30 mouse cellular contexts compared by ENCODE assay signal in the genomic region with DNA sequence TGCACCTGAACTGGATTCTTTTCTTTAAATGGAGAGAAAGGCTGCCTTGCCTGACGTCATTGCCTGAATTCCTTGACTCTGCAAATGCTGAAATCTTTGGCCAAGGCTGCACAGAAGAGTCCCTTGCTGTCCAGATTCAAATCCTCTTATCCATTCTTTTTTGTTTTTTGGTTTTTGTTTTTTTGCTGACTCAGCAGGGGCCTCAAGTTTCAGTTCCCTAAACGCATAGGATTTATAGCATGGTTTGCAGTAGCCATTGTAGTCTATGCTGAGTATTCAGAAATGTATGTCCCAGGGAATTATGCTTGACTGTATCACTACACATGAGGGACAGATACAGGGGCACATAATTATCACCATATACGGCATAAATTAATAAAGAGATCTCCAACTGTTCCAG. TPM values are rescaled to one million over a fixed set of nuclear protein-coding genes. Genes with fewer than 3 reads are reported as not detected.
A peak's percentile ranks its signal among the peaks of the same experiment; 100 is the strongest.
DNase-seq lines count a peak whose midpoint lies in the region; ATAC-seq and TF ChIP-seq lines count a peak whose summit lies in the region.
"Had no signal": no experiment of that assay in that cellular context is flagged by ENCODE, and none has a peak within 500 bp of the region (broad histone marks: within the 10 kb centered on the region; RNA-seq: fewer than 3 reads in every experiment).

No protein-coding gene starts in this region.

- H3K27me3 ChIP-seq in heart, embryonic 12.5 days (replicated peaks), result no peaks in the 10 kb centered on the region
- no peaks in the 10 kb centered on the region for H3K27me3 ChIP-seq in MEL (ENCODE audit: control insufficient read depth in 1 of 2, insufficient read depth in 2 of 2, low read length in 2 of 2)
- H3K27me3 ChIP-seq: embryonic facial prominence, embryonic 12.5 days had no signal

- no peak overlapping the region for H3K4me2 ChIP-seq in heart, embryonic 12.5 days
- H3K4me2 ChIP-seq: embryonic facial prominence, embryonic 12.5 days; midbrain, embryonic 11.5 days had no signal

- TF ChIP-seq RAD21 in MEL (IDR thresholded peaks at IDR 0.05; ENCODE audit: low read depth, low read length), result no peak

- no peak for ATAC-seq in heart, embryonic 12.5 days (ENCODE audit: insufficient number of reproducible peaks, low FRiP score)
- ATAC-seq: forebrain, postnatal 0 days; hindbrain, embryonic 16.5 days had no signal

- H3K4me3 ChIP-seq in heart, embryonic 12.5 days, result no peak overlapping the region
- H3K4me3 ChIP-seq in MEL (ENCODE audit: control insufficient read depth in 1 of 2, insufficient read depth in 1 of 2, low read depth in 2 of 2, low read length in 2 of 2), result peak overlapping the region in 1 of 2 experiments; percentile 85; a peak in 2 of 4 replicates
- H3K4me3 ChIP-seq in macrophage (ENCODE audit: inconsistent target), result peak overlapping the region; percentile 57
- H3K4me3 ChIP-seq: embryonic facial prominence, embryonic 12.5 days; hindbrain, embryonic 10.5 days; limb, embryonic 10.5 days had no signal

- no peak for TF ChIP-seq POLR2A in MEL (IDR thresholded peaks at IDR 0.05; ENCODE audit: control insufficient read depth in 1 of 2, insufficient read depth in 1 of 2, low read depth in 1 of 2, low read length in 2 of 2, poor library complexity in 1 of 2)

- H3K27ac ChIP-seq in heart, embryonic 12.5 days (ENCODE audit: poor library complexity, severe bottlenecking), result no peak overlapping the region
- no peak overlapping the region for H3K27ac ChIP-seq in MEL (ENCODE audit: control insufficient read depth, low read depth, low read length)
- H3K27ac ChIP-seq in macrophage, result peak overlapping the region; percentile 99
- H3K27ac ChIP-seq: embryonic facial prominence, embryonic 12.5 days; hindbrain, embryonic 10.5 days; kidney, postnatal 0 days; limb, embryonic 10.5 days had no signal

- no peaks in the 10 kb centered on the region for H3K4me1 ChIP-seq in heart, embryonic 12.5 days (replicated peaks)
- peaks cover 14 to 22% of the 10 kb centered on the region in 2 experiments for H3K4me1 ChIP-seq in MEL (ENCODE audit: control insufficient read depth in 1 of 2, insufficient read depth in 2 of 2, low read length in 2 of 2)
- H3K4me1 ChIP-seq: embryonic facial prominence, embryonic 12.5 days; hindbrain, embryonic 10.5 days had no signal

- no peak for TF ChIP-seq CTCF in MEL (IDR thresholded peaks at IDR 0.05 in 2 of 3, conservative IDR thresholded peaks at IDR 0.05 in 1 of 3; ENCODE audit: control insufficient read depth in 1 of 3, insufficient read depth in 1 of 3, low read depth in 2 of 3, low read length in 3 of 3, poor library complexity in 1 of 3, severe bottlenecking in 1 of 3)

- peaks cover 2% of the 10 kb centered on the region; the same call in 1 of the 2 replicates for H3K79me2 ChIP-seq in MEL (ENCODE audit: control insufficient read depth, insufficient read depth, low read length, poor library complexity)
- peaks cover 10% of the 10 kb centered on the region; the same call in 1 of the 2 replicates for H3K79me2 ChIP-seq in macrophage (ENCODE audit: inconsistent target)

- H3K9me3 ChIP-seq in heart, embryonic 12.5 days (replicated peaks), result no peaks in the 10 kb centered on the region
- no peaks in the 10 kb centered on the region for H3K9me3 ChIP-seq in MEL (replicated peaks; ENCODE audit: insufficient read depth, low read length)
- H3K9me3 ChIP-seq: embryonic facial prominence, embryonic 12.5 days; hindbrain, embryonic 10.5 days; limb, embryonic 10.5 days had no signal

- DNase-seq in heart, adult 18-20 months, result peak; percentile 21 to 47
- peak; percentile 51 for DNase-seq in 416B (ENCODE audit: low read depth)
- DNase-seq in MEL (ENCODE audit: low read depth, low spot score), result peak; percentile 56
- no peak for DNase-seq in adrenal gland, adult 2 months
- DNase-seq in gastrocnemius, postnatal 4 days (ENCODE audit: low spot score in 2 of 2), result no peak
- no peak for DNase-seq in adrenal gland, adult 8-10 months
- DNase-seq: adrenal gland, postnatal 36 days; B cell, adult 2 months; cerebellum, adult 11-12 months; cerebellum, postnatal 10 days; forebrain, postnatal 0 days; gastrocnemius, postnatal 25 days; kidney, adult 18-20 months; lung, adult 2 months; lung, postnatal 36 days; thymus, postnatal 25 days had no signal

- no peaks in the 10 kb centered on the region for H3K36me3 ChIP-seq in heart, embryonic 12.5 days
- peaks cover 0 to 34% of the 10 kb centered on the region in 2 experiments; a peak in 2 of 4 replicates for H3K36me3 ChIP-seq in MEL (ENCODE audit: control insufficient read depth in 1 of 2, insufficient read depth in 2 of 2, low read length in 2 of 2)
- no peaks in the 10 kb centered on the region for H3K36me3 ChIP-seq in macrophage (ENCODE audit: inconsistent target)
- H3K36me3 ChIP-seq: embryonic facial prominence, embryonic 12.5 days; hindbrain, embryonic 10.5 days; limb, embryonic 10.5 days had no signal

- no peak overlapping the region for H3K9ac ChIP-seq in heart, embryonic 12.5 days
- no peak overlapping the region for H3K9ac ChIP-seq in MEL (ENCODE audit: control insufficient read depth, low read depth, low read length, poor library complexity, severe bottlenecking)
- H3K9ac ChIP-seq: embryonic facial prominence, embryonic 12.5 days; forebrain, postnatal 0 days had no signal

- WGBS in heart, embryonic 12.5 days, result 71% methylated on average over 3 of the region's 3 CpGs
- 16% methylated on average over 3 of the region's 3 CpGs for WGBS in macrophage (ENCODE audit: missing documents)

- no peak; a peak in 1 of 4 replicates for TF ChIP-seq EP300 in MEL (IDR thresholded peaks at IDR 0.05; ENCODE audit: low read depth in 1 of 2, low read length in 2 of 2)

RNA-seq across cellular contexts. Expression of gene Pf4, which starts 0.9 kb away (rescaled TPM):
- 10 to 100 TPM; 27.1 to 44.1 TPM for total RNA-seq in heart, adult 18-20 months (2021)
- 75.1 and 90.7 TPM in 2 replicates for polyA plus RNA-seq in heart, embryonic 12.5 days (2016; fragmentation: Nextera tagmentation; extraction: Ambion mirVana)
- 253 and 283 TPM in 2 replicates for total RNA-seq in MEL (2012; rRNA removed)
- 100 to 1,000 TPM in 1 of 2 experiments, not detected in 1; 393 TPM for polyA plus RNA-seq in MEL (2012; ENCODE audit: insufficient read depth in 1 of 2, insufficient read length in 2 of 2, low read depth in 1 of 2, low replicate concordance in 2 of 2, missing spikeins in 1 of 2)
- total RNA-seq in macrophage (2018; cell fraction: chromatin; rRNA removed), result 100 to 1,000 TPM in 1 of 26 experiments, 10 to 100 TPM in 17, 1 to 10 TPM in 8; 3.5 to 105 (median 15.3) TPM
- total RNA-seq in macrophage (2018; cell fraction: cytosol; rRNA removed), result 100 to 1,000 TPM; 229 to 877 (median 467) TPM
- 1,000 to 10,000 TPM in 1 of 26 experiments, 100 to 1,000 TPM in 13, 10 to 100 TPM in 12; 51.2 to 1,104 (median 112) TPM for total RNA-seq in macrophage (2018; cell fraction: nucleus; rRNA removed)
- polyA plus RNA-seq in macrophage (2018), result 376 to 3,137 TPM (median 826 TPM) in 3 replicates
- total RNA-seq in adrenal gland, adult 2 months (2021), result 10 to 100 TPM in 1 of 2 experiments, 1 to 10 TPM in 1; 9.5 to 17.8 TPM
- polyA plus RNA-seq in adrenal gland, adult 2 months (2012; rRNA removed), result 9.5 and 17.9 TPM in 2 replicates
- 10 to 100 TPM; 77.8 to 84.1 TPM for total RNA-seq in gastrocnemius, postnatal 4 days (2021)
- total RNA-seq in adrenal gland, adult 8-10 months (2022), result 10 to 100 TPM in 2 of 4 experiments, 1 to 10 TPM in 2; 7.5 to 15.6 (median 11.1) TPM

RNA-seq across cellular contexts. Expression of gene Ppbp, which starts 3.1 kb away (rescaled TPM):
- total RNA-seq in heart, adult 18-20 months (2021), result 10 to 100 TPM; 10.7 to 12.5 TPM
- 13.4 and 20.7 TPM in 2 replicates for polyA plus RNA-seq in heart, embryonic 12.5 days (2016; fragmentation: Nextera tagmentation; extraction: Ambion mirVana)
- total RNA-seq in MEL (2012; rRNA removed), result 0.12 TPM in 1 of 2 replicates, not detected in the other
- polyA plus RNA-seq in MEL (2012; ENCODE audit: insufficient read depth in 1 of 2, insufficient read length in 2 of 2, low read depth in 1 of 2, low replicate concordance in 2 of 2, missing spikeins in 1 of 2) (not detected), macrophage (2018) (1.9 to 15.6 TPM (median 10.5 TPM) in 3 replicates)
- 1 to 10 TPM in 1 of 26 experiments, not detected in 25; 1.7 TPM for total RNA-seq in macrophage (2018; cell fraction: chromatin; rRNA removed)
- 1 to 10 TPM in 15 of 26 experiments, under 1 TPM in 11; 0.14 to 6.1 (median 1.4) TPM for total RNA-seq in macrophage (2018; cell fraction: cytosol; rRNA removed)
- total RNA-seq in macrophage (2018; cell fraction: nucleus; rRNA removed), result 1 to 10 TPM in 9 of 26 experiments, under 1 TPM in 7, not detected in 10; 0.60 to 3.0 (median 1.5) TPM
- 1 to 10 TPM; 2.2 to 3.2 TPM for total RNA-seq in adrenal gland, adult 2 months (2021)
- 0.39 and 0.94 TPM in 2 replicates for polyA plus RNA-seq in adrenal gland, adult 2 months (2012; rRNA removed)
- total RNA-seq in gastrocnemius, postnatal 4 days (2021), result 1 to 10 TPM; 1.4 to 1.5 TPM
- 1 to 10 TPM; 1.1 to 2.0 (median 1.5) TPM for total RNA-seq in adrenal gland, adult 8-10 months (2022)
- total RNA-seq: layer of hippocampus, postnatal 25 days; midbrain, postnatal 0 days had no signal
- polyA plus RNA-seq: neural tube, embryonic 14.5 days had no signal

RNA-seq across cellular contexts. Expression of gene Cxcl5, which starts 12.2 kb away (rescaled TPM):
- total RNA-seq in heart, adult 18-20 months (2021), result under 1 TPM in 1 of 2 experiments, not detected in 1; 0.54 TPM
- not detected in 2 replicates for polyA plus RNA-seq in heart, embryonic 12.5 days (2016; fragmentation: Nextera tagmentation; extraction: Ambion mirVana)
- not detected in 2 replicates for total RNA-seq in MEL (2012; rRNA removed)
- polyA plus RNA-seq in MEL (2012; ENCODE audit: insufficient read depth in 1 of 2, insufficient read length in 2 of 2, low read depth in 1 of 2, low replicate concordance in 2 of 2, missing spikeins in 1 of 2), result not detected
- under 1 TPM in 2 of 26 experiments, not detected in 24; 0.39 to 0.85 TPM for total RNA-seq in macrophage (2018; cell fraction: chromatin; rRNA removed)
- total RNA-seq in macrophage (2018; cell fraction: cytosol; rRNA removed), result under 1 TPM in 6 of 26 experiments, not detected in 20; 0.06 to 0.14 (median 0.10) TPM
- under 1 TPM in 2 of 26 experiments, not detected in 24; 0.49 to 0.52 TPM for total RNA-seq in macrophage (2018; cell fraction: nucleus; rRNA removed)
- 0.11 TPM in 1 of 3 replicates, not detected in the others for polyA plus RNA-seq in macrophage (2018)
- total RNA-seq in adrenal gland, adult 2 months (2021), result not detected
- polyA plus RNA-seq in adrenal gland, adult 2 months (2012; rRNA removed), result 0.07 TPM in 1 of 2 replicates, not detected in the other
- total RNA-seq in gastrocnemius, postnatal 4 days (2021), result under 1 TPM in 1 of 2 experiments, not detected in 1; 0.34 TPM
- not detected for total RNA-seq in adrenal gland, adult 8-10 months (2022)
- total RNA-seq: adrenal gland, postnatal 36 days; gastrocnemius, postnatal 25 days; midbrain, postnatal 0 days had no signal
- polyA plus RNA-seq: forebrain, embryonic 11.5 days; hindbrain, embryonic 10.5 days had no signal

RNA-seq across cellular contexts. Expression of gene Cxcl3, which starts 14.5 kb away (rescaled TPM):
- total RNA-seq in heart, adult 18-20 months (2021), result not detected
- not detected in 2 replicates for polyA plus RNA-seq in heart, embryonic 12.5 days (2016; fragmentation: Nextera tagmentation; extraction: Ambion mirVana)
- total RNA-seq in MEL (2012; rRNA removed), result not detected in 2 replicates
- polyA plus RNA-seq in MEL (2012; ENCODE audit: insufficient read depth in 1 of 2, insufficient read length in 2 of 2, low read depth in 1 of 2, low replicate concordance in 2 of 2, missing spikeins in 1 of 2) (not detected), macrophage (2018) (0.20 to 0.48 TPM (median 0.37 TPM) in 3 replicates)
- total RNA-seq in macrophage (2018; cell fraction: chromatin; rRNA removed), result 10 to 100 TPM in 3 of 26 experiments, 1 to 10 TPM in 7, under 1 TPM in 5, not detected in 11; 0.29 to 13.5 (median 1.2) TPM
- total RNA-seq in macrophage (2018; cell fraction: cytosol; rRNA removed), result 10 to 100 TPM in 4 of 26 experiments, 1 to 10 TPM in 9, under 1 TPM in 9, not detected in 4; 0.14 to 48.9 (median 1.3) TPM
- total RNA-seq in macrophage (2018; cell fraction: nucleus; rRNA removed), result 10 to 100 TPM in 4 of 26 experiments, 1 to 10 TPM in 15, under 1 TPM in 4, not detected in 3; 0.16 to 26.9 (median 2.2) TPM
- not detected for total RNA-seq in adrenal gland, adult 2 months (2021)
- 0.10 TPM in 1 of 2 replicates, not detected in the other for polyA plus RNA-seq in adrenal gland, adult 2 months (2012; rRNA removed)
- not detected for total RNA-seq in gastrocnemius, postnatal 4 days (2021)
- total RNA-seq in adrenal gland, adult 8-10 months (2022), result not detected
- total RNA-seq: adrenal gland, postnatal 36 days; forebrain, postnatal 0 days; gastrocnemius, postnatal 25 days; layer of hippocampus, postnatal 25 days; liver, adult 2 months; midbrain, postnatal 0 days had no signal
- polyA plus RNA-seq: forebrain, embryonic 11.5 days; forebrain, postnatal 0 days; hindbrain, embryonic 10.5 days; limb, embryonic 10.5 days; liver, adult 2 months; midbrain, embryonic 11.5 days; neural tube, embryonic 14.5 days; stomach, embryonic 14.5 days had no signal

RNA-seq across cellular contexts. Expression of gene Cxcl15, which starts 23.0 kb away (rescaled TPM):
- total RNA-seq in heart, adult 18-20 months (2021), result under 1 TPM in 1 of 2 experiments, not detected in 1; 0.18 TPM
- not detected in 2 replicates for polyA plus RNA-seq in heart, embryonic 12.5 days (2016; fragmentation: Nextera tagmentation; extraction: Ambion mirVana)
- not detected in 2 replicates for total RNA-seq in MEL (2012; rRNA removed)
- polyA plus RNA-seq in MEL (2012; ENCODE audit: insufficient read depth in 1 of 2, insufficient read length in 2 of 2, low read depth in 1 of 2, low replicate concordance in 2 of 2, missing spikeins in 1 of 2), result not detected
- under 1 TPM in 1 of 26 experiments, not detected in 25; 0.92 TPM for total RNA-seq in macrophage (2018; cell fraction: chromatin; rRNA removed)
- not detected for total RNA-seq in macrophage (2018; cell fraction: cytosol; rRNA removed)
- total RNA-seq in macrophage (2018; cell fraction: nucleus; rRNA removed), result not detected
- not detected in 3 replicates for polyA plus RNA-seq in macrophage (2018)
- not detected for total RNA-seq in adrenal gland, adult 2 months (2021)
- not detected in 2 replicates for polyA plus RNA-seq in adrenal gland, adult 2 months (2012; rRNA removed)
- total RNA-seq in gastrocnemius, postnatal 4 days (2021), result not detected
- not detected for total RNA-seq in adrenal gland, adult 8-10 months (2022)
- total RNA-seq: adrenal gland, postnatal 36 days; forebrain, postnatal 0 days; gastrocnemius, postnatal 25 days; layer of hippocampus, postnatal 25 days; liver, adult 2 months; midbrain, postnatal 0 days had no signal
- polyA plus RNA-seq: forebrain, embryonic 11.5 days; forebrain, postnatal 0 days; hindbrain, embryonic 10.5 days; hindbrain, embryonic 16.5 days; limb, embryonic 10.5 days; liver, adult 2 months; midbrain, embryonic 11.5 days; midbrain, postnatal 0 days; neural tube, embryonic 14.5 days had no signal

Comparison
In these comparisons a context has a peak if more than half of its experiments do, and no peak if none do; other contexts are left out.
1. DNase-seq: peak in heart, adult 18-20 months (2 of 2), 416B (single experiment) and MEL (single experiment); none in adrenal gland, adult 2 months (single experiment), gastrocnemius, postnatal 4 days (0 of 2) and adrenal gland, adult 8-10 months (single experiment).